Mouse (Mus musculus) G1E (cell line): ENCODE measurements around the gene Ipo9.

Experiments used
- CTCF ChIP-seq: IDR thresholded peaks from 2 replicates; pipeline ENCODE4 v1.5.1; 2012; ENCODE audit warnings: low read depth, low read length, inconsistent platforms, mixed read lengths
- GATA1 ChIP-seq: IDR thresholded peaks from 2 replicates; pipeline ENCODE4 v1.6.1; 2012; ENCODE audit warnings: borderline replicate concordance, low read length, inconsistent platforms, mixed read lengths
- POLR2AphosphoS5 ChIP-seq: IDR thresholded peaks from 2 replicates; pipeline ENCODE4 v1.6.1; 2012; ENCODE audit warnings: low read depth, low read length, inconsistent platforms; ENCODE audit not compliant: insufficient replicate concordance

GRCm38 (mm10) chr1:135405356-135405755 is 24.9 kb downstream of the Ipo9 start:
- TF ChIP-seq CTCF (no peak), POLR2AphosphoS5 (no peak), GATA1 (no peak)
